Mouse (Mus musculus) common myeloid progenitor, adult 5-6 weeks (primary cell): ENCODE results near the gene Clstn1. TPM values are rescaled to one million over a fixed set of nuclear protein-coding genes. Genes with fewer than 3 reads are reported as not detected.

ENCODE experiments used
- ATAC-seq: replicated peaks from 2 replicates; pipeline ENCODE4 v1.8.0; 2016; ENCODE audit warnings: low read depth, mild to moderate bottlenecking, moderate TSS enrichment, inconsistent platforms; ENCODE audit not compliant: poor library complexity, severe bottlenecking
- total RNA-seq: library from RNA; stranded (forward); fragments of 200-1000, 187-1606 nt; gene quantifications from 2 replicates; pipeline ENCODE4 v1.2.3, GENCODE M21; 2017

Clstn1 gene
- total RNA-seq, 1 experiment from 2014 or later: 13.4 TPM

- no peak for ATAC-seq
These were observed 21.5 kb upstream of the Clstn1 start for GRCm38 (mm10) chr4:149564452-149565407.

- no peak for ATAC-seq
These were observed 18.7 kb upstream of the Clstn1 start for GRCm38 (mm10) chr4:149567432-149568026.

- no peak for ATAC-seq
These were observed 17.6 kb upstream of the Clstn1 start for GRCm38 (mm10) chr4:149568622-149569021.

- no peak for ATAC-seq
These were observed 16.3 kb upstream of the Clstn1 start for GRCm38 (mm10) chr4:149569781-149570497.

GRCm38 (mm10) chr4:149570498-149570863, 15.8 kb upstream of the Clstn1 start:
- ATAC-seq: no peak

DNA sequence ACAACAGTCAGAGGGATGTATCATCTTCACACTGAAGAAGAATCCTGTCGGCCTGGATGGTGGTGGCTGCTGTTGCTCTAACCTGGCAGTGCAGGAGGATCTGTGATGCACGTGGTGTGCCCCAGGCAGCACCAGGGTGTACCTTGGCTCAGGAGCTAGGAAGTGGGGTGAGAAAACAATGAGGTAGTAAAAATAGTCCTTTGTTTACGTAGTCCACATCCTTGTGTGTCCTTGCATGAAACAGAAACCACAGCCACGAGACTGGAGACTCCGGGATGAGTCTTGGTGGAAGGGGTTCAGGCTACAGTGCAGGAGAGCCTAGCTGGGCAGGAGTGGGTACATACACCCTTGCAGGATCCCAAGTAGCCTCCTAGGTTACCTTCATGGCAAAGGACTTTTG, 15.1 kb upstream of the Clstn1 start:
- no peak for ATAC-seq

DNA sequence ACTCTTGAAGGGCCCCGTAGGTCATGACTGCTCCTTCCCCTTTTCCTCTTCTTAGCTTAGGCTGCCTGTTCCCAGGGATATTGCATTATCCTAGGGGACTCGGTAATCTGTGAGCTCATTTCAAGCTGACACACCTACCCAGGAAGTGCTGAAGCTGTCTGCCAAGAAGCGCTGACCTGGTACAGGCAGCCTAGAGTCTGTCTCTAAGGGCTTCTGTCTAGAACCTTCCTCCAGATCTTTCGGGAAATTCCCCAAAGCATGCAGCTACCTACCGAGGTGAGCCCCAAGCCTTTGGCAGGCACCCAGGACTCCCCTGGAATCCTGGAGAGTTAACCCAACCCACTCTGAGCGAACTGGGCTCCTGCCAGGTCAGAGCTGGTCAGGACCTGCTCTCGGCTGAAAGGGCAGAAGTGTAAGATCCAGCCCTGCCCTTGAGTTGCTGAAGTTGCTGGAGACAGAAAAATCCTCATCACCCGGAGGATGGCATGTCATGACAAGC, 14.6 kb upstream of the Clstn1 start:
- ATAC-seq: no peak

DNA sequence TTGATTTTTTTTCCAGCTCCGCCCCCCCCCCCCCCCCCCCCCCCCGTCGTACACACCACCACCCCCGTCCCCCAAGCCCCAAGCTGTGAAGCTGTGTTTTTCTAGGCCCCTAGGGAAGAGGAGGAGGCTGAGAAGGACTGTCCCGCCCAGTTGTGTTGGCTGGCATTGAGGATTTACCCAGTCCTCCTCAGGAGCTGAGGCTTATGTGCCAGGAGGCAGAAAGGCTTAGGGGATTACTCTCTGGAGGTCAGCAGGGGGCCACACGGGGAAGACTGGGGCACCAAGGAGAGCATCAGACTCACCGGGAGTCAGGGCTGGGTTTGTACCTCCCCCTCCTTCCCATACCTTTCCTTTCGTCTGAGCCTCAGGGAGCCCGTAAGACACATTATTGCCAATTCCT, 13.8 kb upstream of the Clstn1 start:
- no peak for ATAC-seq

DNA sequence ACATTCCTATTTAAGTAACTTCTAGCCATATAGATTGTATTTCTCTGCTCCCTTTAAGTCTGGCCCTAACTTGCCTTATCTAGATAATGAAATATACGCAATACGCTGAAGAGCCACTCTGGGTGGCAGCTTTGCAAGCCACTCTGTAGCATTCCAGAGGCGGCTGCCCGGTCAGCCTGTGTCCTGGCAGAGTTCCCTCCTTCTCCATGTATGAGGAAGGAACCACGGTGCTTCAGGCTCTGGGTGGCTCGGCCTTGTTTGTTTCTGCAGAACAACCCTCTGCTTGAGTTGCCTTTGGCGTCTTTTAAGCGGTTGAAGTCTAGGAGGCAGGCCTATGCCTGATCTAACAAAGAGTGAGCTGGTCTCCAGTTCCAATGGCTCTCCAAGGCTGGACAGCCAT, 13.4 kb upstream of the Clstn1 start:
- no peak for ATAC-seq

- ATAC-seq: no peak
These were observed 11.9 kb upstream of the Clstn1 start for GRCm38 (mm10) chr4:149574391-149574821.

GRCm38 (mm10) chr4:149576061-149576460, 10.2 kb upstream of the Clstn1 start:
- no peak for ATAC-seq

DNA sequence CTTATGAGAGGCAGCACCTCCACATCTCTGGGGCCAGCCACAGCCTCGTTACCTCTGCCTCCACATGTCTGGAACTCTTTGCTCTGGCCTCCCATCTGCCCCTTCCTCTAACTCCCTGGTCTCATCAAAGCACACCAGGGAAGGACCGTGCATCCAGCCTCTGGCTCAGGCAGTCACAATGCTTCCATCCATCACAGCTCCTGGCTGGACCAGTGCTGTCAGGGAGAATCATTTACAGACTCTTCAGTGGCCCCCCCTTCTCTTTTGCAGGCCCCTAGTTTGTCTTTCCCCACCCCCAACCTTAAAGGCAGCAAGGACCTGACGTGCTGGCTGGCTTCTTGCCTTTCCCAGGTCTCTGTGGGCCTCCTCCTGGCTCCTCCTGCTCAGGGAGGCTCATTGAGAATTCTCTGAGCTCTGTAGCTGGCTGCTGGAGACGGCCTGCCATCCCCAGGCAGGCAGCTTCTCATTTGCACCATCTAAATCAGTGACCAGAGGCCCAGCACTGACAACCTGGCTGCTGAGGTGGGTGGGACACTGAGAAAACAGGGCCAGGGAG, 9.2 kb upstream of the Clstn1 start:
- no peak for ATAC-seq

DNA sequence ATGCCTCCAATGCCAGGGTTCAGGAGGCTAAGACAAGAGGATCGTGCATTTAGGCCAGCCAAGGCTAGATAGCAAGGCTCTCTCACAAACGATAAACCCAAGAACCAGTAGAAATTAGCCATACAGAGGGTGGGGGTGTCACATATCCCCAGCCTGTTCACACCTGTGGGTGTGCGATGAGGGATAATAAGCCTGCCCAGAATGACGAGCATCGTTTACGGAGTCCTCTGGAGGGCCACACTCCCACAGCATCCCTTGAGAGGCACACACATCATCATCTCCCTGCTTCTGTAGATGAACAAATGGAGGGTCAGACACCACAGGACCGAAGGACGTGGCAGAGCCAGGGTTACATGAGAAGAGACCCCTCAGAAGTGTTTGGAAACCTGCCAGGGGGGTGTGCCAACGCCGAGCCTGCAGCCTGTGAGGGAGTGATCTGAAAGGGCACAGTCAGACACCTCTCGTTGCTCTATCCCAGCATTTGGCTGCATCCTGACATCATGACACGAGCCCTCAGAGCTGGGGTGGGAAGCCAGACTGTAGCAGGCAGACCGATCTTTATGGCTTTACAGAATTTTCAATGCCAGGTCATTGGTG, 8.1 kb upstream of the Clstn1 start:
- no peak for ATAC-seq

DNA sequence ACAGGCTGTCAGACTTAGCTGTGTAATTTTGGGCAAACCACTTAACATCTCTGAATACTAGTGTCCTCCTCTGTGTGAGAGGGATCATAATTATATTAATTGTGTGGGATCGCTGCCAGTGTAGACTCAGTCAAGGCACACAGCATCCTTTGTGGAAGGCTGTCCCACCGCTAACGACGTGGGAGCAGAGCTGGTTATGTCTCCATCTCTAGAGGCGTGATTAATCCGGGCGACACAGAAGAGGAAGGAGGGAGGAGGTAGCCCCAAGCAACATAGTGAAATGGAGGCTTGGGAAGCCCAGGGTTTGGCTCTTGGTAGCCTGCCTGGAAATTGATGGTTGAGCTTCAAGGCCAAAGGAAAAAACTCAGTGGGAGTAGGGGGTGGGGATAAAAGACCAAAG, 7.4 kb upstream of the Clstn1 start:
- no peak for ATAC-seq

GRCm38 (mm10) chr4:149585236-149585635, 1.0 kb upstream of the Clstn1 start:
- ATAC-seq: no peak

- ATAC-seq: peak; percentile 23
These were observed 721 bp downstream of the Clstn1 start for GRCm38 (mm10) chr4:149586783-149587595.

GRCm38 (mm10) chr4:149587596-149588168, 1.4 kb downstream of the Clstn1 start:
- no peak for ATAC-seq

GRCm38 (mm10) chr4:149590200-149590599, 3.9 kb downstream of the Clstn1 start:
- no peak for ATAC-seq

- no peak for ATAC-seq
These were observed 5.2 kb downstream of the Clstn1 start for GRCm38 (mm10) chr4:149591486-149591885.
